Mouse (Mus musculus) mature B cell (primary cell): Measurements from ENCODE around the gene Sycp2l.
"Not testable (repeated sequence)": the region's sequence is repeated elsewhere in the genome, so short reads cannot be mapped to it uniquely, and the experiment has no call there.

Source experiments
- in situ Hi-C: fragments of 300-500 bp; cut with MboI; formaldehyde crosslinking; loops from 2 replicates; pipeline ENCODE4 v1.14.3; 2019

Gene Sycp2l

DNA sequence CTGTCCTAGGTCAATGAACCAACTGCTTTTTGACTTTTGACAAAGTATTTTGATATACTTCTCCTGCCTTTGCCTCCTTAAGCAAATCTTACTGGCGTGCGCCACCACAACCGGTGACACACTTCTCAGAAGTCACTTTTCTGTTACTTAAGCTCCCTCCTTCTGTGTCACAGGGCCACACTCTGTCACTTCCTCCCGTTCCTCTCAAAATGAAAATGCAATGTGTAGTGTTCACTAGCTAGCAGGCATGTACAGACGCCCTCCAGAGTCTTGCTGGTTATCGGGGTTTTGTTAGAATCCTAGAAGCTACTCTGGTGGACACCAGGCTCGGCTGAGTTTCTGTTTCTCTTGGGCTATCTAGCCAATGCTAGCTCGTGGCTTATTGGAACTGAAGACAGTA, 14.2 kb downstream of the Sycp2l start:
- in situ Hi-C loops, result no loop called here

DNA sequence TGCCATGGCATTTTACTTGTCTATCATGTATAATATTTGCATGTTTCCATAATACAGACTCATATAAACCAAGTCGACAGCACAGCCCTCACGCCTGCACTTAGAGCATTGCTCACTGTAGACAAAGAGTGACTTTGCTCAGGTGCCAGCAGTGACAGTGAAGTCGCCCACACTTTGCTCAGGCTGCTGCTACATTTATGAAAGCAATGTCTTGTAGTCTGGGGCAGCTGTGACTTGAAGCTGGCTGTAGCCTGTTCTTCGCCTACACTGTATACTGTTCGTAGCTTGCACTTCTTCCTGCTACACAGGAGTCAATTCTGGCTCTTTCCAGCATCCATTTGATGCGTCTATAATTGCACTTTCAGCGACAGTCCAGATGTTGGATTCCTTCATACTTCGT, 15.0 kb downstream of the Sycp2l start:
- in situ Hi-C loops, result no loop called here

DNA sequence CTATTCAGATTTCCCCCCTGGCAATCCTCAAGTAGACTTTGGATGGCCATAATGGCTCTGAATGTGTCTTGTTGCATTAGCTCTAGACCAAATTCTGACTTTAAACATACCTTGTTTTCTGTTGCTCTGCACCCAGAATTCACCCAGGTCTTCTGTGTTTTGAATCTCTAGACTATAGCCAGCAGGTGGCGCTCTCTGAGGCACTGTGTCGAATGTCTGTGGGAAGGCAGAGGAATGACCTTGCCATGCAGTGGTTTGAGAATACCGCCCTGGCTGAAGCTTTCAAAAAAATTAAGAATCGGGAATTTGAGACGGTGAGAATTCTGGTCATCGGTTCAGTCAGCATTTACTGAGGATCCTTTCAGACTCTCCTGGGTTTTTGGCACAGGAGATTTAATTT, 20.8 kb downstream of the Sycp2l start:
- in situ Hi-C loops, result no loop called here

DNA sequence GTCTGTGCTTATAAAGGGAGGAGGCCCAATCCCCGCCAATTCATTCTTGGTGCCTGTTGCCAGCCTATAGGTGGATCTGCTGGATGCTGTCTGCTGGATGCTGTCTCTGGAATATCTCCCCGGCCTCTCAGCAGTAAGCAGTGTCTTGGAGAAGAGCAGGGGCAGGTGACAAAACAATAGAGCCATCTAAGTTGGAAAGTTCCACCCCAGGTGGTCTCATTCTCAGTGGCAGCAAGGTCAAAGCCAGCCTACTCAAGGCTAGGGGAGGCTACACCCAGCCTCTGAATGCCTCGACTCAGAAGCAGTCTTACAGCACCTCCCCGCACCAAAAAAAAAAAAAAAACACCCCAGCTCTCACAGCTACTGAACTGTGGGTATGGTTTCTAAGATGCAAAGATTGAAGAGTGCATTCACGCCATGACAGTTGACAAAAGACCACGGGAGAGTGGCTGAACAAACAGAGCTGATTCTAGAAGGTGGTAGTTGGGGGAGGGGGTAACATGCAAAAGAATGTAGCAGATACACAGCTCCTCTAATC, 31.4 kb downstream of the Sycp2l start:
- in situ Hi-C loops, result no loop called here

DNA sequence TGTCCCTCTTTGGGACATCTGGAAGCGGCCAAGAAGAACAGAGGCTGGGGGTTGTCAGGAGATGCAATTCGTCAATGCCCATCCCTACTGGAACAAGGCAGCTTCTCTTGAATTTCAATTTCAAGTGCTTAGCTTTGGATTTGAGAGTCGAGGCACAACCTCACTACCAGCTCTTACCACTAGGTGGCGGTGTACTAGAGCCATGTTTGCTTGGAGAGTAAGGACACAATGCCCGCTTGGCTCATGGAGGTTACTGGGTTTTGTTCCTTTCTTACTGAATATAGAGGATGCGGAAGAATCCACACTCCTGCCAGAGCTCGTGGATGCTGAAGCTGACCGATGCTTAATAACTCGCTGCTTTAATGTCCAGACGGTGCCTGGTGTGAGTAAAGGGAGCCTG, 32.2 kb downstream of the Sycp2l start:
- in situ Hi-C loops, result no loop called here

DNA sequence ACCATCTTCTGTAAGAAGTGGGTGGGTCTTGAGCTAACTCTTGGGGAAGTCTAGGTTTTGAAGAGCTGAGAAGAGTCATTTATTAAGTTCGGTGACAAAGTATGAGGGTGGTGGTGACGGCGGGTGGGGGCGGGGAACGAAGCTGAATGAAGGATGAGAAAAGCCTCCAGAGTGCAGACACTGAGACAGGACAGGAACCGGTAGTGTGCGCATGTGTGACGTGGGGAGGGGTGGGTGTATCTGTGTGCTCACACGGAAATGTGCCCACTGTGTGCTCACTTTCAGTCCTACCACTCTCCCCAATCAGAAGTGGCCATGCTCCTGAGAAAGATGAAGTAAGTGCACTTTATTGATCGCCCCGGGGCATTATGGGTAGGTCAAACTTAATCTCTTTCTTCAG, 39.0 kb downstream of the Sycp2l start:
- in situ Hi-C loops, result no loop called here

DNA sequence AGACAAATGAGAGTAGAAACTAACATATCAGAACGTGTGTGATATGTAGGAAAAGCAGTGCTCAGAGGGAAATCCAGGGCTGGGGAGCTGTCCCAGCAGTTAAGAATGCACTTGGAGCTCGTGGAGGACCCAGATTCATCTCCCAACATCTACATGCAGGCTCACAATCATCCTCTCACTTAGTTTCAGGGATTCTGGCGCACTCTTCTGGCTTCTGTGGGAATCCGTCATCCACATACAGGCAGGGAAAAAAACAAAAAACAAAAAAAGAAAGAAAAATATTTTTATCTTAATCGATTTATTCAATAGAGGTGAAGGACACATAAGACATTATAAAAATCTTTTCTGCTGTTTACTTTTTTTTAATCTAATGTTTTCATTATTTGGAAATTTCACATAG, 44.3 kb downstream of the Sycp2l start:
- in situ Hi-C loops, result no loop called here

DNA sequence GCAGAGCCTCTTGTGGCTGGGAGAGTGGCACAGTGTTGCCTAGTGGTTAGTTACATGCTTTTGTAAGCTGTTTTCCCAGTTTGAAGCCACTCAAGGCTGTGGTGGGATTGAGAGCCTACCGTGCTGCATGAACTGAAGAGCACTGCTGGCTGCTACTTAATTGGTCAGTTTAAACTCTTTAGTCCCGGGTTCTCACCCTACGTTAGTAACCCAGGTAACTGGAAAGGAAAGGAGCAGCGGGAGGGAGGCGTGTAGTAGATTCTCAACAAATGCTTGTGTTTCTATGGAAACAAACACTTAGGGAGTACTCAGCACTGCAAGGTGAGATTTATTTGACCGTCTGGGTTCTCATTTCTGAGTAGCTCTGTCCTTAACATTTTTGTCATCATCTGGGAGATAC, 73.8 kb downstream of the Sycp2l start:
- in situ Hi-C loops, result no loop called here

DNA sequence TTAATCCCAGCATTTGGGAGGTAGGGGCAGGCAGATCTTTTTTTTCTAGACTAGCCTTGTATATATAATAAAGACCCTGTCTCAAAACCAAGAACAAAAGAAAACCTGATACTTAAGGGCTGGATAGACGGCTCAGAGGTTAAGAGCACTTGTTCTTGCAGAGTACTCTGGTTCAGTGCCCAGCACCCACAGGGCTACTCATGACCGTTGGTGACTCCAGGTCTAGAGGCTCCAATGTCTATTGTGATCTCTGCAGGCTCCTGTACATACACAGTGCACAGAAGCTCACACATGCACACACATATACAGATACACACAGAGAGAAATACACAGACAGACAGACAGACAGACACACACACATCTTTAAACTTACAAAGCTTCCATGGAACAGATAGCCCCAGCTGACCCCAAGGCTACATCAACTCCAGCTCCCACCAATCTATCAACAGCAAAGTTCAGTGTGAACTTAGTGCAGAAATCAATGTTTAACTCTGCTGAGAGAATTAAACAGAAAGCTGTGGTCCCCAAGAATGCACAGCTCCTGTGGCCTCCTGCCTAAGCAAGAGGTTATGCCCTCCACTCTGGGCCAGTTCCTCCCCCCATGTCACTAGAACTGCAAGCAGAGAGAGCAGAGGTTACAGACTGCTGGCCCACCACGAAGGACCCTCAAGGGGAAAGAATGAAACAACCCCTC, 81.7 kb downstream of the Sycp2l start:
- in situ Hi-C loops, result no loop called here

DNA sequence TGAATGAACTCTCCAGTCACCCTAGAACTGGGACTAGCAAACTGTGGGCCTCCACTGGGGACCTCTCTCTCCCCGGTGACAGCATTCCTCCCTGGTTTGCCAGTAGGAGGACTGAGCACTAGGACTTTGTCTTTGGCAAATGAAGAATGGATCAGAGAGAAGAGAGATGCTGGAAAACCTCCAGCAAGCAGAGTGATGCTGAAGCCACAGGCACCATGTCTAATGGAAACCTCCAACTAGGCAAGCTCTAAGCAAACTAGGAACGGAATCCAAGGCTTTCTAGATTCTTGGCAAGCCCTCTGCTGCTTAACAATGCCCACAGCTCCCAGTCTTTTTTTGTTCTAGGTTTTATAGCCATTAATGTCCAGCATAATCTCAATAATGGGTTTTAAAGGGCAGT, 86.8 kb downstream of the Sycp2l start:
- in situ Hi-C loops, result no loop called here

DNA sequence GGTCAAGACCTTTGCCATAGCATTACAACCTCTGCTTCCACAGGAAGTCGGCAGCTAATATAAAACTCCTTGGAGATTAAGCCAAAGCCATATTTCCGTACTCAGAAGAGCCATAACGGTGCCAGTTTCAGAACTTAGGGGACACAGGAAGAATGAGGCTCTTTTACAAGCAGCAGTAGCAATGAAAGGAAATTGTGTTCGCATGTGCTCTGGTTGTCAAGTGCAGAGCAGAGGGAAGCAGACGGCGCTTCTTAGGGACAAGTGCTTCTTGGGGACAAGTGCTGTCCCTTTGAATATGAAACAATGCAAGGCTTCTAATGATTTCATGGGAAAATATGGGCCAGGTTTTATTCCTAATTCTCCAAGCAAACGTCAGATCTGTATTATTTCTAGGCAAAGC, 89.2 kb downstream of the Sycp2l start:
- in situ Hi-C loops, result no loop called here

DNA sequence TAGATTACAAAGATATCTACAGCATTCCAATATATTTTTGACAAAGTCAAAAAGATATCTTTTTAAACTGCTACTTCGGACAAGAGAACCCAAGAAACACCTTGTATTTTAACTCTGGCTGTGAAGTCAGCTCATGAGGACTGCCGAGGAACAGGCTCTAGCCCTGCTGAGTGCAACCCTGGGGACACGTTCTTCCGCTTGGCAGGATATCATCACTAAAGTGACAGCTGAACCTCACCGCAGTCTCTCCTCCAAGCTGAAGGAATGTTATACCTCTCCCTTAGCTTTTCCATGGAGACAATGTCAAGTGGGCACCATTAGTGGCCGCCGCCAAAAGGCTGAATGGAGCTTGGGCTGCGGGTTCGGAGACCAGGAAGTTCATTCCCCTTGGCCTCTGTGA, 89.6 kb downstream of the Sycp2l start:
- in situ Hi-C loops, result no loop called here

DNA sequence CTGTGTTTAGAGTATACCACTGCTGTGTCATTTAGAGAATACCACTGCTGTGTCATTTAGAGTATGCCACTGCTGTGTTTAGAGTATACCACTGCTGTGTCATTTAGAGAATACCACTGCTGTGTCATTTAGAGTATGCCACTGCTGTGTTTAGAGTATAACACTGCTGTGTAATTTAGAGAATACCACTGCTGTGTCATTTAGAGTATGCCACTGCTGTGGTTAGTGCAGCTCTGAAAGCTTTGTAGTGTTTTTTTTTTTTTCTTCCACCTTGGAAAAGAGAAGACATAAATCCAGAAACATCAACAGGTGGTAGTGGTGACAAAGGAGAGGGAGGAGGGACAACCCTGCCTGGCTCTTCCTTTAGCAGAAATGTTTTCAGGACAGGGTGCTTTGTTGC, 91.5 kb downstream of the Sycp2l start:
- in situ Hi-C loops, result not testable (repeated sequence)

DNA sequence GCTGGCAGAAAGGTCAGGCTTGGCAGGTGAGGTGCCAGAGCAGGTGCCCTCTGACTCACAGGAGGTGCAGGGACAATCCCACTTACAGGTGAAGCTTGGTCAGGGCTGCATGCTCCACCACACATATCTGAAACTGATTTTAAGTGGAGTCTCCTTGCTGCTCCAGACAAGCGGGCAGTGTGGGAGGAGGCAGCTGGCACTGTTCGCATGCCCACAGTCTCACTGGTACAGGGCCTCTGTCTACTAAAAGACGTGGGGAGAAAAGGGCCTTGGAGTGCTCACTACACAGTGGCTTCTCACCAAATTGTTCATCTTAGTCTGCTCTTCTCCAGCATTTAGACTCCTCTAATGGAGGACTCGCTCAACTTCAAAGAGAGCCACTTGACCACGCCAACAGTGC, 92.1 kb downstream of the Sycp2l start:
- in situ Hi-C loops, result no loop called here

DNA sequence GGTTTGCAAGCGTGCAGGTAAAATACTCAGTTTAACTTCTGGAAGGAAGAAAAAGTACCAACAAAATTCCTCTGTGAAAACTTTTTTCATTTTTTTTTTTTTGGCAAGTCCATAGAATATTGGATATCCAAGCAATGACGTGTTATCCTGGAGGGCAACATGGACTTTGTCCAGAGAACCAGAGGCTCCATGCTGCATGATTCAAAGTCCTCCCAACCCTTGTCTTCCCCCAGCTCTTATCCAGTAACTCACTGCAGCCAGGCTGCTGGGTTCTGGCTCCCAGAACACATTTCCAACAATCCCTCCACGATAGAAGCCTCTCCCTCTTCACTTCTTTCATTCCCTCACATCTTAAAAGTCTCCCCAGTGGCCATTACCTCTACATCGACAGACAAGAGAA, 97.2 kb downstream of the Sycp2l start:
- in situ Hi-C loops, result no loop called here

DNA sequence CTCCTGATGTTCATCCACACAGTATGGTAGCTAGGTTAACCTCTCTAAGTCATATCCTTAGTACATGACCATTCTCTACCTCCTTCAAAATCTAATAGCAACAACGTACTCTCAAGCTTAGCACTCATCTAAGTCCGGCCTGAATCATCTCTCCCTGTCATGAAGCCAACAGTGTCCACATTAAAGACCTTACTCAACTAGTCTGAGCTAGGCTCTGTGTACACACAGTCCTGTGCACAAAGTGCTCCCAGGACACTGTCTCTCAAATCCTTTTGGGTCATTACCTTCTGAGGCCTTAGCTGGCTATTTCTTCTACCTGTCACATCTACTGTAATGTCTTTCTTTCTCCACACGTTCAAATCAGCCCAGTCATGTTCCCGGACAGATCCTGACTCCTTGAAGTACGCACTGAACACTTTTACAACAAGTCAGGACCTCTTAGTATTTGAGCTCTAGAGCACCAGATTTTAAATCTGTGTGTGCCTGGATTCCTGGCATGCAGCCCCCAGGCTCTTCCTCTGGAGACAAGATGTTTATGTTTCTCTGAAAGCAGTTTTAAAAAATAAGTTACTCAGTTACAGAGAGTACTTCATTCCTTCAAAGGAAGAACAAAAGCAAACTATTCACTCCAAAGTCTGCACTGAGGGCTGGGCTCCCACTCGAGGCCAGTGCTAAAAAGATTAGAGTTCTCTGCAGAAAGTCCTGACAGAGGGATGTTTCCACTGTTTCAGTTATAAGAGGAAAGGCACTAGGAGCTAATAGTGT, 98.6 kb downstream of the Sycp2l start:
- in situ Hi-C loops, result no loop called here

DNA sequence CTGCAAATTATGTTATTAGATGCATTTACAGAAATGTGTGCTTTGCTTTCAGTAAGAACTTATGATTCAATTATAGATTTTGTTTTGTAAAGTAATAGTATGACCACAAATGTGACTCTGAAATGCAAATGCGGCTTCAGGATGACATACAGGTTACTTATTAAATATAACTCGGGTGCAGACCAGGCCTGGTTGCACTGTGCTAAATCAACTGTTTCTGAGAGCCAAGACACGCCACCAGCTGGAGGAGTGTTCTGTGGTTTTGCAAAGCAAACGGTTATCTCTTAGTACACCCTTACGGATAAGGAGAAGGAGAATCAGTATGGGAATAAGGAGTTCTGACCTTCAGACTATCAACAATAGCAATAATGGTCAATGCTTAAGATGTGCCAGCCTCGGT, 101.6 kb downstream of the Sycp2l start:
- in situ Hi-C loops, result no loop called here

DNA sequence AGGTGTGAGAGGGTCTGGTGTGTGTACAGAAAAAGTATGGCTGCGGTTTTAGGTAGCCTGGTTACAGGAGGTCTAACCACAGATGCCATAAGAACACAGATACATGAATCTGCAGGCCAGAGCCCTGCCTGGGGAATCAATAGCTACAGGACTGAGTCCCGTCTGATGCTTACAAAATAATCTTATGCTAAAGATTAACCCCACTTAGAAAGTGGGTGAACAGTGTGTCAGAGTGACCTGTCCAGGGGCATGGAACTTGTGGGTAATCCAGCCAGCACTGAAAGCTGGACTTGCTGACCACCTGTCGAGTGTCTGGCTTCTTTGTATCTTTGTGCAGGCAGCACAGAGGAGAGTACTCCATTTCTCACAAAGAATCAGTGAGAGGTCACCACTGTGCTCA, 102.1 kb downstream of the Sycp2l start:
- in situ Hi-C loops, result no loop called here

DNA sequence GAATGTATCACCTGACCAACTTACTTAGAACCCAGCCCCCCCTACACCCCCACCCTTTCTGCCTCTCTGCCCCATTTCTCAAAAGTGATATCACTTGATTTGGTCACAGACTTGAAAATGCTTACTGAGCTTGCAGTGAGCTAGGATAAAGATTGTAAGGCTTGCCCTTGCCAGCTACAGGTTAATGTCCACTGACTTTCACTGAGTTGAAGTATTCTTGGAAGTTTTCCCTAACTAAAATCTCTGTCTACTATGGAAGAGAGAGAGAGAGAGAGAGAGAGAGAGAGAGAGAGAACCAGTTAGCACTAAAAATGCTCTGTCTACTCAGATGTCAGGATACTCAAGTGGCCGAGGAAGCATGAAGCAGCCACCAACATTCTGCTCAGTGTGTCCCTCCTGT, 104.9 kb downstream of the Sycp2l start:
- in situ Hi-C loops, result no loop called here

DNA sequence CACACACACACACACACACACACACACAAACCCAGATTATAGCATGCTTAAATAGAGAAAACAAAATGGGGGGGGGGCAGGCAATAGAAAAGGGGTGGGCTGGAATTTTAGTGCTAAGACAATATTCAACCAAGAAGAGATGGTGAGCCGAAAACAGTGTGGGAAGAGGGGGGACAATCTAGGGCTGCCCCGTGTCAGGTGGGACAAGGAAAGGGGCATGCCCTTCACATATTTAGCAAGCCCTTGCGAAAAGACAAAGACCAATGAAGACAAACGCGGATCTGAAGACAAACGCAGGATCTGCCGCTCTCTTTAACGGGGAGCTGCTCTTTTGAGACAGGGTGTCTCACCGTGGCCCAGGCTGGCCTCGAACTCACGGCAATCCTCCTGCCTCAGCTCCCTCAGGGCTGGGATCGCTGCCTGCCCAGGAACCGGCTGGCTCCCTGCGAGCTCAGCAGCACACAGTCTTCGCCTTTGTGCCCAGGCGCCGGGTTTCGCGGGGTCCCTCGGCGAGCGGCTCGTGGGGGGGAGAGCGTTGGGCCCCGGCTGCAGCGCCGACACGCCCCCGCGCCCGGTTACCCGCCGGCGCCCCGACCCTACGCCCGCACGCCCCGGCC, 105.7 kb downstream of the Sycp2l start:
- in situ Hi-C loops, result no loop called here

DNA sequence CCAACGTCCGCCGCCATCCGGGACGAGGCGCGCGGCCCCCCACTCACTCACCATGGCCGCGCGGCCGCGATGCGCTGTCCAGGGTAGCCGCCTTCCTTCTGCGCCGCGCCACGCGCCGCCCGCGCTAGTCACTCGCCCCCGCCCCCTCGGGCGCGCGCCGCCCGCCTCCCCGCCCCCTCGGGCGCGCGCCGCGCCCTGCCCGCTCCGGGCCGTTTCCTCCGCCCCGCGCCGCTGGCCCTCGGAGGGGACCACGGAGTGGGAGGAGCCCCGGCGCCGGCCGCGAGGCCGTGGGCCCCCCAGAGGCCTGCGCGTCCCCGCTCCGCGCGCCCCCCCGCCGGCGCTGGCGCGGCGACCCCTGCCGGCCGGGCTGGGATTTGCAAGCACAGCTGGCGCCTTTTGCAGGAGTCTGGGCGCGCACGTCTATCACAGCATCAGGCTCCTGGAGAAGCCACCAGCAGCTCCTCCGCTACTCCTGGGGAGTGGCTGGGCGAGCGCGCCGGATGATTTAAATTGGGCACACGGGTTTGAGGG, 106.3 kb downstream of the Sycp2l start, which contains the start of gene Elovl2:
Gene Elovl2 (minus strand): TSS at position 102 of the 531 bp plus-strand sequence.
- in situ Hi-C loops, result no loop called here
